Mouse (Mus musculus) kidney, postnatal 36 days (tissue): ENCODE measurements around the gene Ten1.

Experiments
- DNase-seq, 2 experiments: peaks; one replicate each; pipeline ENCODE4 v3.0.0; 2021 to 2022; ENCODE audit warnings: mixed read lengths in 2 of 2

Ten1 gene

GRCm38 (mm10) chr11:116198639-116199531 lies at the start of gene Ten1, which contains the start of gene Acox1:
Ten1 (plus strand) TSS chr11:116198855.
Acox1 (minus strand) TSS chr11:116199045.
- DNase-seq: peak; percentile 98

DNA sequence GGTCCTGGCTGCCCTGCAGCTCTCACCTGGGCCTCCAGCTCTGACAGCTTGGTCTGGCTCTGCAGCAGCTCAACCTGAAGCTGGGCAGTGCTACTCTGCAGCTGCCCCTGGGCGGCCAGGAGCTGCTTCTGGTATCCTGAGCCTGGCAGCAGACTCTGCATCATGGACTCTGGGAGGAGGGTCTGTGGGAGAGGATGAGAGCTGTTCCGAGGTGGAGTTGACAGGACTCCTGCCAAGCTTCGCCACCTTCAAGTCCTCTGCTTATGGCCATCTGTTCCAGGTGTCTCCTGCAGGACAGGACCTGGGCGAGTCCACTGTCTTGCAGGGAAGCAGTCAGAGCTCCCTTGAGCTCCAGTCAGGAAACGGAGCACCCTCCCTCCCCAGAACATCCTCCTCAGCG lies 49.3 kb upstream of the Ten1 start:
- DNase-seq: no peak

DNA sequence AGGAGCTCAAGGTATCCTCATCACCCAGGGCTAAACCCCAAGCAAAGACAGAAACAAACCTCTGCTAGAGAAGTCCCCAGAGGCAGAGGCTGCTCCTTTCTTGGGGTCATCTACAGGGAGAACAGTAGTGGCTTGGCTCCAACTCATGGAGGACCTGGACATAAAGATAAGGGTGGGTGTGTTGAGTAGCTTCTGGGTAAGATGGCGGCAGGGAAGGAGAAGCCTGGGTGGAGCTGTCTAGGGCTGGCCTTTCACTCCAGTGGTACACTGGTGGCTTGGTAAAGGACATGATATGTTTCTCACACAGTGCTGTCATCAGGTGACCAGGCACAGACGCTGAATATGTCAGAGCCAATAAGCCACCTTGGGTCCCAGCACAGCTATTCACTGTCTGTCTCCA lies 47.7 kb upstream of the Ten1 start:
- DNase-seq: no peak

DNA sequence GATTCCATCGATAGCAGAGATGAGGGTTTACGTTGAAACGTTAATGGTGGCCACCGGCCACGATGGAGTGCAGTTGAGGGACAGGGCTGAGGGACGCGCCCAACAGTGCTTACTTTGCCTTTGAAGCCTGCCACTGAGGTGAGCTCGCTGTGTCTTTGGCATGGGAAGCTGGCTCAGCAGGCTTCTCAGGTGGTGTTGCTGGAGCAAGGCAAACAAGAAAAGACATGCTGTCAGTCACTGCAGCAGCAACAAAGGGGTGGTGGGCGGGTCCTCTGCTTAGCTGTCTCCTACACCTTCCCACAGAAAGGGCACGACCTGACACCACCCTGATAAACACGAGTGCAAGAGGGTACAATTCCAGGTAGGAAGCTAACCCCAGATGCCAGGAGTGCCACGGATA lies 37.3 kb upstream of the Ten1 start:
- DNase-seq: no peak

DNA sequence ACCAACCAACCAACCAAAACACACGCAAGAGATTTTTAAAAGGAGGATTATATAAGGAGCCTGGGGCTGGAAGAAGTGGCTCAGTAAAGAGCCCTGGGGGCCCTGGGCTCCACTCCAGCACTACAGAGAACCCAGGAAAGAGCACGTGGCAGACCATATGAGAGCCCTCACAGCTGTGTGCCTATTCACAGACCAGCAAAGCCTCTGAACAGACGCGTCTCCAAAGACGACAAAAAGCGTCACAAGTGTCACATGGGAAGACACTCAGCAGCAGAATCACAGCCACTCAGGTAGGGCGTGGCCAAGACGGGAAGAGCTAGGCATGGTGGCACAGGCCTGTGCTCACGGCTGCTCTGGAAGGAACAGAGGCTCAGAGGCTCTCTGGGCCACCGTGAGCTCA lies 36.5 kb upstream of the Ten1 start:
- DNase-seq: no peak

DNA sequence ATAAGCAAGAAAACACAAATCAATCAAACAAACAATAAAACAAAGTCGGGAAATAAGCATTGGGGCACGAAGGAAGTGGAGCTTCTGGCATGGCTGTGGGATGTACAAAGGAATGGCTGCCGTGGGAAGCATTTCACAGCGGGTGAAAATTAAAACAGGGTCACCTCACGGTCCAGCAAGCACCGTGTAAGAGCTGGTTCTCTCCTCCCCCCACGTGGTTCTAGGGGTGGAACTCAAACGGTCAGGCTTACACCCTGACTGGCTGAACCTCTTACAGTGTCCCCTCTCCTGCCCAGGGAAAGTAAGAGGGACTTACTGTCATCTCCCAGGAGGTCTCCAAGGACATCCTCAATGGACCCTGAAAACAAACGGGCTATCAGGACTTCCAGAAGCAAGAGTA lies 35.7 kb upstream of the Ten1 start:
- peak; percentile 65 to 66 for DNase-seq

DNA sequence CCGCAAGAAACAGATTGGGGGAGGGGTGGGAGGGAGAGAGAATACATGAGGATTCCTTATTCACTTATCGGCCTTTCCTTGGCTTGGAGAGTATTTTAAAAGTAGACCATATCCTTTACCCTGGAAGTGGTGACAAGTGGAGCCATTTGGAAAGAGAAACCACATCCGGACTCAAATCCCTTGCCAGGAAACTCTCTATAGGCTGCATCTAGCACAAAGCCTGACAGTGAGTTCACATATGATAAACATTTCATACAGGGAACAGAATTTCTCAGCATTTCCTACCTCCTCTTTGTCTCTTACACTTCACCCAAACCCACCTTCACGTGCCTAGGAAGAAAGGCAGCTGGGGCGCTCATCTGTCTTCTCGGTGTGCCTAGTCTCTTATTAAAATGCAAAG lies 31.4 kb upstream of the Ten1 start:
- DNase-seq: no peak

- peak; percentile 97 for DNase-seq
These were observed 30.7 kb upstream of the Ten1 start, which contains the start of gene Fbf1 for GRCm38 (mm10) chr11:116167884-116168439. Fbf1 (minus strand) TSS chr11:116168166.

GRCm38 (mm10) chr11:116169214-116169613 lies 29.4 kb upstream of the Ten1 start:
- DNase-seq: no peak

- peak; percentile 46 to 70 for DNase-seq
These were observed 28.5 kb upstream of the Ten1 start for GRCm38 (mm10) chr11:116170003-116170800.

DNA sequence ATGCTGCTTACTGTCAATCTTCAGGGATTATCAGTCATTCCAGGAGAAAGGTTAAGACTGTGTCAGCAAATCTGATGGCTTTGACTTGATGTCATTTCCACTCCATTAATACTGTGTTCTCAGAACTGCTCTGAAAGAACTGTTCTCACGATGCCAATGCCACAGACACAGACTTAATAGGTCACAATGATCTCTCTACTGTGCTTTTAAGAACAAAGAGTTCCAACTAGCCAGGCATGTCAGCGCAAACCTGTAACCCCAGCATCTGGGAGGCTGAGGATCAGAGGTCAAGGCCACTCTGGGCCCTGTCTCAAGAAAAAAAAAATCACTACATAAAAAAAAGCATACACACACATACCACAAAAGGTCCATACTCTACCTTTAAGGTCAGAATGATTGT lies 26.7 kb upstream of the Ten1 start:
- peak; percentile 66 for DNase-seq

- DNase-seq: peak; percentile 80 to 83
These were observed 23.7 kb upstream of the Ten1 start for GRCm38 (mm10) chr11:116174775-116175448.

DNA sequence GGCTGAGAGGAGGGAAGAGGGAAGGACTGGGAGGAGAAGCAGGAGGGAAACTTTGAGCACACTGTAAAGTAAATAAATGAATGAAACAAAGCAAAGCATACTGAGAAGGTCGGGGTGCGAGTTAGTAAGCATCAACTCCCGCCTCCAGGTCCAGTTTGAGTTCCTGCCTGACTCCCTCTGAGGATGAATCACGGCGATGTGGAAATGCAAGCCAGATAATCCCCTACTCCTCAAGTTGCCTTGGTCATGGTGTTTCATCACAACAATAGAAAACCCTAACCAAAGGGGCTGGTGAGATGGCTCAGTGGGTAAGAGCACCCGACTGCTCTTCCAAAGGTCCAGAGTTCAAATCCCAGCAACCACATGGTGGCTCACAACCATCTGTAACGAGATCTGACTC lies 22.6 kb upstream of the Ten1 start:
- no peak for DNase-seq

GRCm38 (mm10) chr11:116178411-116179121 lies 20.1 kb upstream of the Ten1 start:
- no peak for DNase-seq

- DNase-seq: no peak
These were observed 12.8 kb upstream of the Ten1 start for GRCm38 (mm10) chr11:116185836-116186235.

GRCm38 (mm10) chr11:116186360-116186759 lies 12.3 kb upstream of the Ten1 start:
- DNase-seq: no peak

GRCm38 (mm10) chr11:116187226-116187930 lies 11.3 kb upstream of the Ten1 start:
- DNase-seq: no peak

DNA sequence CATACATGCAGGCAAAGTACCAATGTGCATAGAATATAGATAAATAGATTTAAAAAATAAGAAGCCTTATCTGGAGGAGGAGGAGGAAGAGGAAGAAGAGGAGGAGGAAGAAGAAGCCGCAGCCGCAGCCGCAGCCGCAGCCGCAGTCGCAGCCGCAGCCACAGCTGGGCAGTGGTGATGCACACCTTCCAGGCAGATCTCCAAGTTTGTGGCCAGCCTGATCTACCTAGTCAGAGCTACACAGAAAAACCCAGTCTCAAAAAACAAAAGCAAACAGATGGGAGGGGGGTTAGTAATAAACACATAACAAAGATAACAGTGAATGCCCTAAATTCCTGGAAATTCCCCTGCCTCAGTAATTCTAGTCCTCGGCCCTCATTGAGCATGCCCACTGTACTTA lies 4.0 kb upstream of the Ten1 start:
- no peak for DNase-seq

DNA sequence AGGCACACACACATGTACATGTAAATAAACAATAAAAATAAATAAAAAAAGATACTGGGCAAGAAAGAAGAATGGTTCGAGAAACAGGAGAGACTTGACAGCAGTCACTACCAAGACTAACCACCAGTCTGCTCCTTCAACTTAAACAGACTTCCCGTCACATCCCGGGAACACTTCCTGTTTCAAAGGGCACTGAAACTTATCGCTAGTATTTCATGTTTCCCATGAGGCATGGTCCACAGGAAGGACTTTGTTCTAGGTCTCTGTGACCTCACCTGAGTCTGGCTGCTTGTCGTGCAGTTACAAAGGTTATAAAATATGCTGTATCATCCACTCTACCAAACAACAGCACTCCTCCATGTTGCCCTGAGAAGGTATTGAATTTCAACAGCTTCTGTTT lies 3.4 kb upstream of the Ten1 start:
- DNase-seq: peak; percentile 59 to 75

DNA sequence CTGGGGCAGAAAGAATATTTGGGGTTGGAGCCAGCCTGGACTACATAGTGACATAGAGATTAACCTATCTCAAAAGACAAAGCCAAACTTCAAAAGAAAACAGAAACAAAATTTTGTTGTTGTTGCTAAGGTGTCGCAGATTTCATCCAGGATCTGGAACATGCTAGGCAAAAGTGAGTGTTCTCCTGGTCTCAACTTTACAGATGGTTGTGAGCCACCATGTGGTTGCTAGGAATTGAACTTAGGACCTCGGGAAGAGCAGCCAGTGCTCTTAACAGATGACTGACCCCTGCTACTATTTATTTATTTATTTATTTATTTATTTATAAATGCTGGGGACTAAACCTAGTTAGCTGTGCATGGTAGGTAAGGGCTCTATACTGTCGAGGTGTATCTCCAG lies 2.3 kb upstream of the Ten1 start:
- DNase-seq: peak in 1 of 2 experiments; percentile 43

DNA sequence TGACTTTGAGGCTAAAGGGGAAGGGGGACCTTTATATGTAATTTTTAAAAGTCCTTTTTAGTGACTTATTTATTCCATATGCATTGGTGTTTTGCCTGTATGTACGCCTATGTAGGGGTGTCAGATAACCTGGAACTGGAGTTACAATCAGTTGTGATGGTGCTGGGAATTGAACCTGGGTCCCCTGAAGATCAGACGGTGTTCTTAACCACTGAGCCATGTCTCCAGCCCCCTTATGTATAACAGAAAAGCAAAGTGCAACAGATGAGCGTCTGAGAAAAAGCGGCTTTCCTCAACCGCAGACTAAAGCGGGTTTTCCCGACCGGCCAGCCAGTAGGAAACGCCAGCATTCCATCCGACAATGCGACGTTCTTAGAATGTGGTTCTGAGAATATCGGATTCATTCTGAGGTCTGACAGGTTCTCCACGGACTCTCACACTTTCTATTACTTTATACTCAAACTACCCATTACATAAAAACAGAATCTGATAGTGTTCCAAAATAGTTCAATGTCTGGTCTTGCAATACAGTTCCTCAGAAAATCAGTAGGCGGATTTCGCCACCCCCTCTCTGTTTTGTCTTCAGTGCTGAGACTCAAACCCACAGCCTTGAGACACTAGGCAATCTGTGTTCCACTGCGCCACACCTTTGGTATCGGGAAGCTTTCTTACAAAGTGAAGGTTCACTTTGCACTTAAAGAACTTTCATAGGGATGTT lies 1.6 kb upstream of the Ten1 start:
- no peak for DNase-seq
